Mouse (Mus musculus) kidney, adult 10 weeks (tissue): ENCODE data around the gene Hinfp. TPM values are rescaled to one million over a fixed set of nuclear protein-coding genes. Genes with fewer than 3 reads are reported as not detected.

Experiments
- polyA plus RNA-seq: library from polyadenylated mRNA; stranded (reverse); fragments of 350-450 nt; fragmentation: Illumina TruSeq; extraction: RNeasy Lipid Tissue Mini Kit (QIAGEN cat#74804); gene quantifications from one replicate; pipeline ENCODE4 v1.2.3, GENCODE M21; 2014; ENCODE audit warnings: low read depth, low replicate concordance

Hinfp gene
- 6.8 TPM for polyA plus RNA-seq

DNA sequence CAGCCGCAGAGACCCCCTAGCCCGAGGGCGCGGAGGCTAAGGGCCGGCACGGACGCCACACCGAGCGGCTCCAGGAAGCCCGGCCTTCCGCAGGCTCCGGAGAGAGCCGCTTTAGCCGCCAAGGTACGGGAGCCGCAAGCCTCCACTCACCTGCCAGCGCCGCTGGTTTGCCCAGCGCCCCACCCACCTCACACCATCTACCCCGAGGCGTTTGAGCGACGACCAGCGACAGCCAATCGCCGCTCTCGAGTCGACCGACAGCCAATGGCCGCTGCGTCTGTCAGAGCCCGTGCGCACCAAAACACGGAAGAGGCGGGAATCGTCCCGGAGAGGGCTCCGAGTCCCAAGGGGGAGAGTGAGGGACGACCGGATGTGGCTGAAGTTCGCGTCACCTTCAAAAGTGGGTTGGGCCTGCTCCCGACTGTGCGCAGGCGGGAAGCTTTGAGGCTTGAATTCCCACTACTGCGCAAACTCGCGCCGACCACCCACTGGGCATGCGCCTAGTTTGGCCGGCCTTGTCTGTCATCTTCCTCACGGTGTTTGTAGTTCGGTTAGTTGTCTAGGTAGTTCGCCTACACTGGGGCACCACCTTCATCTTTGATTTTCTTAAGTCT, at the start of gene Hinfp:
Gene Hinfp (minus strand): TSS at position 206 of the 614 bp plus-strand sequence.

GRCm38 (mm10) chr9:44343781-44344421, 38.4 kb upstream of the Hinfp start, which contains the start of gene Hmbs:
Gene Hmbs, minus strand, starts transcription at chr9:44344228.

DNA sequence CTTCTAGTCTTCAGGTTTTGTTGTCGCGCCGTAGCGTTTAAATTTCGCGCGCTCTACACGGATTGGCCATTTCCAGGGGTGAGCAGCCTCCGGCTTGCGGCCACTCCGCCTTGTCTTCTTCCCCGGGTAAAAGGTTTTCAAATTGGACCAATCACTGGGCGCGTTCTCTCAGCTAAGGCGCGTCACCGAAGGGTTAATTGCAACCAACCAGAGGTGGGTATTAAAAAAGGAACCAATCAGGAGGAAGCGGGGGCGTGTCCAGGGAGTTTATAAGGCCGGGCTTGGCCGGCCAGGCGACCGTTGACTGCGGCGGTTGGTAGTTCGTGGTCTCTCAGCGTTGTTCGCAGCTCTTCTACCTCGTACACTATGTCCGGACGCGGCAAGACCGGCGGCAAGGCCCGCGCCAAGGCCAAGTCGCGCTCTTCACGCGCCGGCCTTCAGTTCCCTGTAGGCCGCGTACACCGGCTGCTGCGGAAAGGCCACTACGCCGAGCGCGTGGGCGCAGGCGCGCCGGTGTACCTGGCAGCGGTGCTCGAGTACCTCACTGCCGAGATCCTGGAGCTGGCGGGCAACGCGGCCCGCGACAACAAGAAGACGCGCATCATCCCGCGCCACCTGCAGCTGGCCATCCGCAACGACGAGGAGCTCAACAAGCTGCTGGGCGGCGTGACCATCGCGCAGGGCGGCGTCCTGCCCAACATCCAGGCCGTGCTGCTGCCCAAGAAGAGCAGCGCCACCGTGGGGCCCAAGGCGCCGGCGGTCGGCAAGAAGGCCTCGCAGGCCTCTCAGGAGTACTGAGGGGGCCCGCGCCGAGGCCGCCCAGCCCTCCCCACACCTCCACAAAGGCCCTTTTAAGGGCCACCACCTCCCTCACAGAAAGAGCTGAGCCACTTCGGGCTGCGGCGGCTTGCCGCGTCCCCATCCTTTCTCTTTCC, 29.2 kb upstream of the Hinfp start, which contains the start of gene H2afx:
Gene H2afx (plus strand): TSS at position 299 of the 935 bp plus-strand sequence.

GRCm38 (mm10) chr9:44325768-44326370, 20.4 kb upstream of the Hinfp start, which contains the start of gene Dpagt1:
Gene Dpagt1, plus strand, starts transcription at chr9:44326019.

GRCm38 (mm10) chr9:44319887-44320798, 14.7 kb upstream of the Hinfp start, which contains the start of gene C2cd2l:
Gene C2cd2l, minus strand, starts transcription at chr9:44320285.

GRCm38 (mm10) chr9:44288076-44288958, 17.2 kb downstream of the Hinfp start, which contains the start of gene Abcg4:
Gene Abcg4, minus strand, starts transcription at chr9:44288615.

GRCm38 (mm10) chr9:44268432-44268831, 37.0 kb downstream of the Hinfp start, which contains the start of gene Nlrx1:
Gene Nlrx1, minus strand, starts transcription at chr9:44268599.

DNA sequence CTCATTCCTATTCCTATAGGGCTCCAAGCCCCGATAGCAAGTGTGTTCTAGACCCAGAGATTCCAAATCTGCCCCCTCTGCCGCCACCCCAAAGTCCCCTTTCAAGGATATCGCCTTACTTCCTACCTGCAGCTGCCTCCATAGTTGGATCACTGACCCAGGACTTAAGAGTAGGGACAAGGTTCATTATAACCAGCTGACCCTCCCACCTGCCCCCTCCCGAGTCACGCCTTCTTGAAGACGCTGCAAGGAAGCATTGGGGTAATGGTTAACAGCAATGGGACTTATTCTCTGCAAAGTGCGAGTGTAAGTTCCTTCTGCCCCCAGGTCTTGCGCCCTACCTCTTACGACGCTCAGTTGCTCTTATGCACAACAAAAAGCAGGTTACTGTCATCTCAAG, 54.2 kb downstream of the Hinfp start, which contains the start of gene Pdzd3:
Gene Pdzd3 (minus strand): TSS at position 158 of the 400 bp plus-strand sequence.

Other genes with a start within 250 kb of the Hinfp start
- gene Usp2, start 238.7 kb downstream of the Hinfp start, polyA plus RNA-seq: 23.0 TPM
- 0.12 TPM for gene Mfrp, start 203.9 kb downstream of the Hinfp start, polyA plus RNA-seq
- not detected for gene C1qtnf5, start 198.4 kb downstream of the Hinfp start, polyA plus RNA-seq
- 0.24 TPM for gene Gm49380, start 192.2 kb downstream of the Hinfp start, polyA plus RNA-seq
- 1.7 TPM for gene Rnf26, start 192.2 kb downstream of the Hinfp start, polyA plus RNA-seq
- 6.2 TPM for gene Mcam, start 171.2 kb downstream of the Hinfp start, polyA plus RNA-seq
- gene Cbl, start 71.6 kb downstream of the Hinfp start, polyA plus RNA-seq: 16.9 TPM
- not detected for gene Ccdc153, start 65.0 kb downstream of the Hinfp start, polyA plus RNA-seq
- gene Pdzd3, start 54.2 kb downstream of the Hinfp start, polyA plus RNA-seq: 9.0 TPM
- 0.12 TPM for gene Nlrx1, start 37.1 kb downstream of the Hinfp start, polyA plus RNA-seq
- not detected for gene Abcg4, start 17.1 kb downstream of the Hinfp start, polyA plus RNA-seq
- 3.3 TPM for gene C2cd2l, start 14.6 kb upstream of the Hinfp start, polyA plus RNA-seq
- gene Dpagt1, start 20.3 kb upstream of the Hinfp start, polyA plus RNA-seq: 7.5 TPM
- gene H2afx, start 29.0 kb upstream of the Hinfp start, polyA plus RNA-seq: 1.1 TPM
- gene Hmbs, start 38.6 kb upstream of the Hinfp start, polyA plus RNA-seq: 24.3 TPM
- 9.7 TPM for gene Vps11, start 56.0 kb upstream of the Hinfp start, polyA plus RNA-seq
- 9.5 TPM for gene Hyou1, start 73.8 kb upstream of the Hinfp start, polyA plus RNA-seq
- 43.3 TPM for gene Slc37a4, start 91.2 kb upstream of the Hinfp start, polyA plus RNA-seq
- 684 TPM for gene Rps25, start 101.5 kb upstream of the Hinfp start, polyA plus RNA-seq
- gene Trappc4, start 101.9 kb upstream of the Hinfp start, polyA plus RNA-seq: 41.1 TPM
- gene Ccdc84, start 112.9 kb upstream of the Hinfp start, polyA plus RNA-seq: 7.0 TPM
- not detected for gene Foxr1, start 135.5 kb upstream of the Hinfp start, polyA plus RNA-seq
- gene Upk2, start 149.3 kb upstream of the Hinfp start, polyA plus RNA-seq: not detected
- 0.97 TPM for gene Bcl9l, start 177.2 kb upstream of the Hinfp start, polyA plus RNA-seq